Mouse (Mus musculus) testis, adult 2 months (tissue): ENCODE measurements at regions not wholly inside any gene's neighbourhood (a gene's known extent, or its start where the extent isn't known, plus 50 kb on each side); places are given as distances from the start of the nearest gene placed in this dataset.

Experiments
- CTCF ChIP-seq: fragments of 200-500 bp; IDR thresholded peaks from 2 replicates; pipeline ENCODE4 v1.5.1; 2012; ENCODE audit warnings: low read depth, mild to moderate bottlenecking, inconsistent platforms, low read length, moderate library complexity; ENCODE audit not compliant: control insufficient read depth, insufficient read depth, insufficient replicate concordance
- POLR2A ChIP-seq: fragments of 200-500 bp; IDR thresholded peaks from 2 replicates; pipeline ENCODE4 v1.6.1; 2012; ENCODE audit warnings: low read depth, mild to moderate bottlenecking, inconsistent platforms, low read length, moderate library complexity; ENCODE audit not compliant: control insufficient read depth

- TF ChIP-seq CTCF, result no peak
- no peak for TF ChIP-seq POLR2A
Measured at GRCm38 (mm10) chrX:70883461-70883860, 166.6 kb upstream of the Mamld1 start.
